Mouse (Mus musculus): ENCODE measurements around the gene Plac8.

DNA sequence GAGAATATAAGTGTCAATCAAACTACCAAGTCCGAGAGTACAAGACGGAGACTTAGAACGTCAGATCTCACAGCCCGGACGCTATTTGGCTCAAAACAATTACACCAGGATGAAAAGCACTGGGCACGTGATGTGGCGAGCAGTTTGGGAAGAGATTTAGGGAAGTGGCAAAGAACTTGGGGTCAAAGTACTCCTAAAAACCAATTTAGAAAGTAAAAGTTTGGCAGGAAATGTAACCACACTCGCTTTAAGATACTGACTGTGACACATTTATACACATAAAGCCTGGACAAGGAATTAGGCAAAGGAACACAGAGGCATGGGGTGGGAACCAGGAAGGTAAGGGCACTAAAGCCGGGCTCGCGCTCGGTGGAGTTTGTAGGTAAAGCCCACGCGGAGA is 15.0 kb downstream of the Plac8 start:
- TF ChIP-seq CTCF (IDR thresholded peaks at IDR 0.05; ENCODE audit: low read depth) = no peak
- no peak for TF ChIP-seq EP300 (IDR thresholded peaks at IDR 0.05; ENCODE audit: low read depth)

All from liver, postnatal 0 days (tissue).